Mouse (Mus musculus) heart, embryonic 16.5 days (tissue): ENCODE results near the gene Ap1ar. TPM values are rescaled to one million over a fixed set of nuclear protein-coding genes. Genes with fewer than 3 reads are reported as not detected.

Experiments
- ATAC-seq: fragments of 200-750 bp; cut with Nextera tagmentation; replicated peaks from 2 replicates; pipeline ENCODE4 v1.8.0; 2017; ENCODE audit warnings: moderate number of reproducible peaks; ENCODE audit not compliant: insufficient read depth, low FRiP score; ENCODE audit errors: extremely low read depth
- H3K27ac ChIP-seq: fragments of 300-500 bp; sonication (generic); 2 replicates; pipeline ENCODE4 v1.5.1; 2014; ENCODE audit warnings: mild to moderate bottlenecking, low read length, control low read depth, moderate library complexity
- H3K27me3 ChIP-seq: fragments of 300-500 bp; sonication (generic); 2 replicates; pipeline ENCODE4 v1.6.1; 2014; ENCODE audit warnings: low read length, mixed read lengths; ENCODE audit not compliant: control insufficient read depth, insufficient read depth
- H3K36me3 ChIP-seq: fragments of 300-500 bp; sonication (generic); 2 replicates; pipeline ENCODE4 v1.6.1; 2014; ENCODE audit not compliant: control insufficient read depth, insufficient read depth
- H3K4me1 ChIP-seq: fragments of 300-500 bp; sonication (generic); 2 replicates; pipeline ENCODE4 v1.6.1; 2014; ENCODE audit warnings: low read length, mixed read lengths; ENCODE audit not compliant: control insufficient read depth, insufficient read depth
- H3K4me2 ChIP-seq: fragments of 300-500 bp; sonication (generic); 2 replicates; pipeline ENCODE4 v1.6.1; 2014; ENCODE audit warnings: low read depth, mild to moderate bottlenecking, control low read depth, low read length
- H3K4me3 ChIP-seq: fragments of 300-500 bp; sonication (generic); 2 replicates; pipeline ENCODE4 v1.5.1; 2014; ENCODE audit warnings: mild to moderate bottlenecking, control low read depth, low read length
- H3K9ac ChIP-seq: fragments of 300-500 bp; sonication (generic); 2 replicates; pipeline ENCODE4 v1.6.1; 2014; ENCODE audit warnings: low read length, control low read depth
- H3K9me3 ChIP-seq: fragments of 300-500 bp; sonication (generic); replicated peaks from 2 replicates; pipeline ENCODE4 v1.6.1; 2016; ENCODE audit warnings: low read length; ENCODE audit not compliant: control insufficient read depth
- WGBS: fragments of 180-500 bp; shearing (Covaris S2); extraction: QIAGEN DNeasy Blood & Tissue Kit; methylation state at CpG from one replicate; pipeline ENCODE4 v1.1.7; 2014; 5-methylcytosine and 5-hydroxymethylcytosine counted together
- polyA plus RNA-seq: library from polyadenylated mRNA; unstranded; fragments of >200 nt; fragmentation: Nextera tagmentation; extraction: Ambion mirVana; gene quantifications from 2 replicates; pipeline ENCODE4 v1.2.1, GENCODE M21; 2015

Gene Ap1ar
- polyA plus RNA-seq, 1 experiment from 2014 or later = 31.6 TPM

- Histone ChIP-seq H3K27me3 (no peaks in the 10 kb centered on the region), H3K9ac (no peak overlapping the region), H3K36me3 (no peaks in the 10 kb centered on the region), H3K4me3 (no peak overlapping the region), H3K27ac (no peak overlapping the region), H3K4me2 (no peak overlapping the region), H3K4me1 (peaks cover 7% of the 10 kb centered on the region), H3K9me3 (no peaks in the 10 kb centered on the region)
- 77% methylated on average over 9 of the region's 9 CpGs for WGBS
- ATAC-seq = no peak
Observed at GRCm38 (mm10) chr3:127868046-127868758, 30.9 kb upstream of the Ap1ar start.

GRCm38 (mm10) chr3:127864242-127864641 lies 26.9 kb upstream of the Ap1ar start:
- 47% methylated on average over 2 of the region's 2 CpGs for whole genome bisulfite sequencing

GRCm38 (mm10) chr3:127863571-127863970 lies 26.2 kb upstream of the Ap1ar start:
- Histone ChIP-seq H3K27ac (no peak overlapping the region), H3K4me2 (no peak overlapping the region), H3K36me3 (no peaks in the 10 kb centered on the region), H3K9ac (no peak overlapping the region), H3K27me3 (no peaks in the 10 kb centered on the region), H3K4me1 (peaks cover 5% of the 10 kb centered on the region), H3K4me3 (no peak overlapping the region), H3K9me3 (no peaks in the 10 kb centered on the region)
- no peak for ATAC-seq
- WGBS = 45% methylated on average over 3 of the region's 3 CpGs

More at GRCm38 (mm10) chr3:127864242-127864641, 26.9 kb upstream of the Ap1ar start:
- Histone ChIP-seq H3K36me3 (no peaks in the 10 kb centered on the region), H3K27me3 (no peaks in the 10 kb centered on the region), H3K4me3 (no peak overlapping the region), H3K9ac (no peak overlapping the region), H3K4me2 (no peak overlapping the region), H3K4me1 (peaks cover 7% of the 10 kb centered on the region), H3K27ac (no peak overlapping the region), H3K9me3 (no peaks in the 10 kb centered on the region)
- no peak for ATAC-seq

GRCm38 (mm10) chr3:127862479-127862878 lies 25.2 kb upstream of the Ap1ar start:
- WGBS = 76% methylated on average over 4 of the region's 4 CpGs
- 0 out of 2 replicates have a peak, but pooled peaks have one; percentile 18 for ATAC-seq
- Histone ChIP-seq H3K27me3 (no peaks in the 10 kb centered on the region), H3K4me2 (no peak overlapping the region), H3K9ac (no peak overlapping the region), H3K36me3 (no peaks in the 10 kb centered on the region), H3K9me3 (no peaks in the 10 kb centered on the region), H3K4me1 (peaks cover 5% of the 10 kb centered on the region), H3K27ac (no peak overlapping the region), H3K4me3 (no peak overlapping the region)

- H3K4me2 ChIP-seq = no peak overlapping the region
- no peak overlapping the region for H3K27ac ChIP-seq
- no peak overlapping the region for H3K9ac ChIP-seq
- no peak for ATAC-seq
- H3K36me3 ChIP-seq = no peaks in the 10 kb centered on the region
- peaks cover 5% of the 10 kb centered on the region for H3K4me1 ChIP-seq
- 82% methylated on average over 11 of the region's 11 CpGs for WGBS
- H3K4me3 ChIP-seq = no peak overlapping the region
- H3K9me3 ChIP-seq = no peaks in the 10 kb centered on the region
- H3K27me3 ChIP-seq = no peaks in the 10 kb centered on the region
Observed at GRCm38 (mm10) chr3:127861340-127861739, 24.0 kb upstream of the Ap1ar start.

- Histone ChIP-seq H3K27ac (no peak overlapping the region), H3K4me3 (no peak overlapping the region), H3K36me3 (no peaks in the 10 kb centered on the region), H3K4me2 (no peak overlapping the region), H3K9me3 (no peaks in the 10 kb centered on the region), H3K4me1 (no peaks in the 10 kb centered on the region), H3K9ac (no peak overlapping the region), H3K27me3 (no peaks in the 10 kb centered on the region; the same call in 1 of the 2 replicates)
- WGBS = 22% methylated on average over 15 of the region's 15 CpGs
- peak; percentile 55; the same call in 1 of the 2 replicates for ATAC-seq
Observed at GRCm38 (mm10) chr3:127853431-127854206, 16.3 kb upstream of the Ap1ar start.

- no peak for ATAC-seq
- Histone ChIP-seq H3K36me3 (no peaks in the 10 kb centered on the region), H3K4me1 (no peaks in the 10 kb centered on the region), H3K9ac (no peak overlapping the region), H3K27ac (no peak overlapping the region), H3K9me3 (no peaks in the 10 kb centered on the region), H3K27me3 (no peaks in the 10 kb centered on the region; the same call in 1 of the 2 replicates), H3K4me2 (no peak overlapping the region), H3K4me3 (no peak overlapping the region)
- 76% methylated on average over 9 of the region's 9 CpGs for WGBS
Observed at GRCm38 (mm10) chr3:127852722-127853121, 15.4 kb upstream of the Ap1ar start.

GRCm38 (mm10) chr3:127850776-127851646 lies 13.7 kb upstream of the Ap1ar start:
- Histone ChIP-seq H3K27ac (no peak overlapping the region), H3K4me2 (no peak overlapping the region), H3K36me3 (no peaks in the 10 kb centered on the region), H3K27me3 (no peaks in the 10 kb centered on the region; the same call in 1 of the 2 replicates), H3K4me3 (no peak overlapping the region), H3K9ac (no peak overlapping the region), H3K4me1 (no peaks in the 10 kb centered on the region), H3K9me3 (peaks cover 3% of the 10 kb centered on the region; the same call in 1 of the 2 replicates)
- ATAC-seq = no peak
- WGBS = 57% methylated on average over 9 of the region's 9 CpGs
